Mouse (Mus musculus) ovary, adult 18-20 months (tissue): ENCODE results near the gene Brd4.
"Not testable (repeated sequence)": the region's sequence is repeated elsewhere in the genome, so short reads cannot be mapped to it uniquely, and the experiment has no call there.

Experiments
- DNase-seq: peaks from one replicate; pipeline ENCODE4 v3.0.0; 2022; ENCODE audit warnings: low spot score, mixed read lengths

Gene Brd4

GRCm38 (mm10) chr17:32229256-32229655 lies 55.3 kb downstream of the Brd4 start:
- DNase-seq, result no peak

- DNase-seq, result no peak
These were observed 63.6 kb downstream of the Brd4 start for GRCm38 (mm10) chr17:32220873-32221272.

- DNase-seq, result not testable (repeated sequence)
These were observed 68.9 kb downstream of the Brd4 start for GRCm38 (mm10) chr17:32215587-32215986.

- DNase-seq, result not testable (repeated sequence)
These were observed 73.0 kb downstream of the Brd4 start for GRCm38 (mm10) chr17:32211554-32211953.

- no peak for DNase-seq
These were observed 74.8 kb downstream of the Brd4 start for GRCm38 (mm10) chr17:32209752-32210151.

- DNase-seq, result no peak
These were observed 75.4 kb downstream of the Brd4 start for GRCm38 (mm10) chr17:32209144-32209543.

- DNase-seq, result no peak
These were observed 76.8 kb downstream of the Brd4 start for GRCm38 (mm10) chr17:32207586-32208245.

- DNase-seq, result no peak
These were observed 79.2 kb downstream of the Brd4 start for GRCm38 (mm10) chr17:32205345-32205744.

- no peak for DNase-seq
These were observed 81.5 kb downstream of the Brd4 start for GRCm38 (mm10) chr17:32202972-32203371.

GRCm38 (mm10) chr17:32201086-32201485 lies 83.4 kb downstream of the Brd4 start:
- DNase-seq, result no peak

GRCm38 (mm10) chr17:32199796-32200195 lies 84.7 kb downstream of the Brd4 start:
- no peak for DNase-seq

GRCm38 (mm10) chr17:32197156-32197555 lies 87.4 kb downstream of the Brd4 start:
- no peak for DNase-seq

GRCm38 (mm10) chr17:32195725-32196124 lies 88.8 kb downstream of the Brd4 start:
- DNase-seq, result no peak

GRCm38 (mm10) chr17:32193010-32193409 lies 91.5 kb downstream of the Brd4 start:
- no peak for DNase-seq

GRCm38 (mm10) chr17:32189850-32190249 lies 94.7 kb downstream of the Brd4 start:
- no peak for DNase-seq

GRCm38 (mm10) chr17:32188863-32189636 lies 95.5 kb downstream of the Brd4 start, which contains the start of gene Ephx3:
Gene Ephx3, minus strand, starts transcription at chr17:32189549.
- no peak for DNase-seq

- DNase-seq, result no peak
These were observed 101.5 kb downstream of the Brd4 start for GRCm38 (mm10) chr17:32183017-32183416.

GRCm38 (mm10) chr17:32179621-32180491 lies 104.7 kb downstream of the Brd4 start:
- no peak for DNase-seq

- DNase-seq, result no peak
These were observed 107.6 kb downstream of the Brd4 start for GRCm38 (mm10) chr17:32176919-32177318.

- DNase-seq, result no peak
These were observed 111.4 kb downstream of the Brd4 start for GRCm38 (mm10) chr17:32173166-32173565.

GRCm38 (mm10) chr17:32172485-32172884 lies 112.0 kb downstream of the Brd4 start:
- no peak for DNase-seq

- DNase-seq, result no peak
These were observed 114.8 kb downstream of the Brd4 start for GRCm38 (mm10) chr17:32169518-32170225.
